Mouse (Mus musculus): Measurements from ENCODE around the gene Clic5. TPM values are rescaled to one million over a fixed set of nuclear protein-coding genes. Genes with fewer than 3 reads are reported as not detected.

The Clic5 gene
- polyA plus RNA-seq, 1 experiment, result 1.9 TPM

DNA sequence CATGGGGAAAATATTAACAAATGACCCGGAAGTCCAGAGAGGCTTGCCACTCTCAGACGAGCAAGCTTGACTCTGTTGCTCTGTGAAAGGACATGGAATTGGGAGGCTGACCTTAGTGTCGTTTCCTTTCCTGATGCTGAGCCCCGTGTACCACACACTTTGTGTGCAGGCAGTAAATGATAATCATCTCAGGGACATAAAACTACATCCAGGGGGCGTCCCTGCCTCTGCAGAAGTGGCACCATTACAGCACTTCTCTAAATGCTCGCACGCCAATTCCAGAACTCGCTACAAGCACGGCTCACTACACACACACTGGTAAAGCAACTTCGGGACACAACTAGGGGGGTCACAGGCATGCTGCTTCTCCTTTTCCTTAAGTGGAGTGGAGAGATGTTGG, 136.9 kb downstream of the Clic5 start:
- H3K79me2 ChIP-seq (ENCODE audit: control insufficient read depth, insufficient read depth), result no peaks in the 10 kb centered on the region
- no peaks in the 10 kb centered on the region for H3K27me3 ChIP-seq (ENCODE audit: control insufficient read depth, insufficient read depth, insufficient read length)
- H3K4me2 ChIP-seq (ENCODE audit: low read depth), result no peak overlapping the region
- TF ChIP-seq SRF (IDR thresholded peaks at IDR 0.05; ENCODE audit: control insufficient read depth, insufficient read length, low read depth), result no peak
- TF ChIP-seq POLR2AphosphoS2 (IDR thresholded peaks at IDR 0.05; ENCODE audit: insufficient read length, low read depth), result no peak
- no peak for TF ChIP-seq CEBPB (IDR thresholded peaks at IDR 0.05; ENCODE audit: insufficient read depth, poor library complexity, severe bottlenecking)
- no peak overlapping the region for H3K4me3 ChIP-seq
- H3ac ChIP-seq (ENCODE audit: control insufficient read depth, insufficient read length), result no peak overlapping the region
- no peaks in the 10 kb centered on the region for H3K36me3 ChIP-seq (ENCODE audit: control insufficient read depth, insufficient read depth)

- Histone ChIP-seq H3K27me3 (ENCODE audit: control insufficient read depth, insufficient read depth, insufficient read length) (no peaks in the 10 kb centered on the region), H3K36me3 (ENCODE audit: control insufficient read depth, insufficient read depth) (no peaks in the 10 kb centered on the region), H3K79me2 (ENCODE audit: control insufficient read depth, insufficient read depth) (no peaks in the 10 kb centered on the region), H3K4me3 (no peak overlapping the region), H3ac (ENCODE audit: control insufficient read depth, insufficient read length) (no peak overlapping the region), H3K4me2 (ENCODE audit: low read depth) (no peak overlapping the region)
- no peak for TF ChIP-seq POLR2A (IDR thresholded peaks at IDR 0.05; ENCODE audit: insufficient read length, low read depth)
- TF ChIP-seq REST (IDR thresholded peaks at IDR 0.05; ENCODE audit: insufficient read depth, insufficient read length), result no peak
- no peak for TF ChIP-seq POLR2AphosphoS2 (IDR thresholded peaks at IDR 0.05; ENCODE audit: insufficient read length, low read depth)
- TF ChIP-seq CEBPB (IDR thresholded peaks at IDR 0.05; ENCODE audit: insufficient read depth, poor library complexity, severe bottlenecking), result no peak
- TF ChIP-seq TCF12 (IDR thresholded peaks at IDR 0.05; ENCODE audit: insufficient read depth, poor library complexity, severe bottlenecking), result no peak
- no peak for TF ChIP-seq SRF (IDR thresholded peaks at IDR 0.05; ENCODE audit: control insufficient read depth, insufficient read length, low read depth)
- no peak for TF ChIP-seq E2F4 (IDR thresholded peaks at IDR 0.05; ENCODE audit: insufficient read depth)
These were observed 139.1 kb downstream of the Clic5 start for GRCm38 (mm10) chr17:44327279-44328146.

DNA sequence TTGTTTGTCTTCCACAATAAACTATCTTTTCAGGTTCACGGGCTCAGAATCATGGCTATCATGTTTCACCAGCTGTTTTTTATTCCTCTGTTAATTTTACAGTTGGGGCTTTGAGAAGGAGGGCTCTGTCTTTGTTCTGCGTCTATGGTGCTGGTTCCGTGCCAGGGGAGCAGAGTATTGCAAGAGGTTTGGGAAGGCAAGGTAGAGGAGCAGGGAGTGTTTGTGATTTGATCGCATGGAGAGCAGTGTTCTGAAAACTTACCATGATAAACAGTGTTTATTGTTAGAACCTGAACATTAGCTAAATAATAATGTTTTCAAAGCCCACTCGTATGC, 139.7 kb downstream of the Clic5 start:
- no peak overlapping the region for H3K4me2 ChIP-seq (ENCODE audit: low read depth)
- no peaks in the 10 kb centered on the region for H3K27me3 ChIP-seq (ENCODE audit: control insufficient read depth, insufficient read depth, insufficient read length)
- TF ChIP-seq USF1 (IDR thresholded peaks at IDR 0.05; ENCODE audit: low read depth) (no peak), TCF3 (IDR thresholded peaks at IDR 0.05; ENCODE audit: insufficient read length, low read depth) (no peak), MYOD1 (IDR thresholded peaks at IDR 0.05; ENCODE audit: control insufficient read depth in 1 of 3, insufficient read length in 2 of 3, low read depth in 2 of 3) (no peak), REST (IDR thresholded peaks at IDR 0.05; ENCODE audit: insufficient read depth, insufficient read length) (no peak), CEBPB (IDR thresholded peaks at IDR 0.05; ENCODE audit: insufficient read depth, poor library complexity, severe bottlenecking) (no peak), E2F4 (IDR thresholded peaks at IDR 0.05; ENCODE audit: insufficient read depth) (no peak), TCF12 (IDR thresholded peaks at IDR 0.05; ENCODE audit: insufficient read depth, poor library complexity, severe bottlenecking) (no peak), SRF (IDR thresholded peaks at IDR 0.05; ENCODE audit: control insufficient read depth, insufficient read length, low read depth) (no peak), MYOG (IDR thresholded peaks at IDR 0.05; ENCODE audit: control insufficient read depth in 1 of 3, insufficient read depth in 1 of 3, insufficient read length in 2 of 3, low read depth in 2 of 3) (no peak)
- H3K4me3 ChIP-seq, result no peak overlapping the region
- H3K36me3 ChIP-seq (ENCODE audit: control insufficient read depth, insufficient read depth), result no peaks in the 10 kb centered on the region
- H3K79me2 ChIP-seq (ENCODE audit: control insufficient read depth, insufficient read depth), result no peaks in the 10 kb centered on the region
- no peak overlapping the region for H3ac ChIP-seq (ENCODE audit: control insufficient read depth, insufficient read length)

Other genes with a start within 250 kb of the Clic5 start
- gene Enpp5, start 109.8 kb upstream of the Clic5 start, polyA plus RNA-seq (2012; fragmentation: generic; extraction: Trizol), result 0.34 TPM
- gene Enpp4, start 82.8 kb upstream of the Clic5 start, polyA plus RNA-seq (2012; fragmentation: generic; extraction: Trizol), result 2.9 TPM